Mouse (Mus musculus): Measurements from ENCODE around the gene Odc1. TPM values are rescaled to one million over a fixed set of nuclear protein-coding genes. Genes with fewer than 3 reads are reported as not detected.

Gene Odc1
- total RNA-seq (2023) = 100 to 1,000 TPM; 143 to 185 TPM

DNA sequence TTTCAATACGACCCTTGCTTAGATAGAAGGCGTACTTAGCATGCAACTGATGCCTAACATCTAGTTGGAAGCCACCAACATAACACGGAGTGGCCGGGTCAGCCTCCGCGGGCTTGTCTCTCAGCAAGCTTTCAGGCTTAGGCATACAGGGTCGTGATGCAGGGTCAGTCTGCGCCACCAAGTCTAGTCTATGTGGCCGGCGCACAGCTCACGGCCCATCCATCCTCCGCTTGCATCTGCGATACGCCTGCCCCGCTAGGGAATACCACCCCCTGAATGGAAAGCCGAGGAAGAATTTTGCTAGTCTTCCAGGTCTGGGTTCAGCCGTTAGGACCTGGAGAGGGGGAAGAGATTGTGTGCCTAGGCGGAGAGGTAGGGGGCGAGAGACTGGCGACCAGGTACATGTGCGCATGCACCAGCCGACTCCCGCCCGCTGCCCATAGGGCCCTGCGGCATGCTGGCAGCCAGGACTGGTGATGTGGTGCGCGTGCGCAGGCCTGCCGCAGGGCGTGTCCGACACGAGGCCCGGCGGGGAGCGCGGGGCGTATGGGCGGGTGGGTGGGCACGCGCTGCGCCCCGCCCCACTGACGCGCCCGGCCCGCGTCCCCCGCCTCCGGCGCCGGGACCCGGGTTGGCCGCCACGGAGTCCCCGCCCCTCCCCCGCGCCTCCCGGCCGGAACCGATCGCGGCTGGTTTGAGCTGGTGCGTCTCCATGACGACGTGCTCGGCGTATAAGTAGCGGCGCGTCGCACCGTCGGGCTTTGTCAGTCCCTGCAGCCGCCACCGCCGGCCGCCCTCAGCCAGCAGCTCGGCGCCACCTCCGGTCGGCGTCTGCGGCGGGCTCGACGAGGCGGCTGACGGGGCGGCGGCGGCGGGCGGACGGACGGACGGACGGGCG lies at the start of gene Odc1:
Gene Odc1 (plus strand): TSS at position 586 of the 898 bp plus-strand sequence.

Other genes with a start within 250 kb of the Odc1 start
- gene Atp6v1c2, start 215.4 kb upstream of the Odc1 start, total RNA-seq (2023) = not detected
- 1 to 10 TPM; 6.0 to 6.4 TPM for gene Nol10, start 196.3 kb upstream of the Odc1 start, total RNA-seq (2023)
- gene Hpcal1, start 146.1 kb downstream of the Odc1 start, total RNA-seq (2023) = 100 to 1,000 TPM; 145 to 155 TPM

All from neutrophil, adult 59 days (primary cell).